Mouse (Mus musculus): Measurements from ENCODE around the gene Rnf217. TPM values are rescaled to one million over a fixed set of nuclear protein-coding genes. Genes with fewer than 3 reads are reported as not detected.

The Rnf217 gene
- polyA plus RNA-seq, 1 experiment = 0.42 TPM

GRCm38 (mm10) chr10:31614111-31614510, 5.1 kb upstream of the Rnf217 start:
- H3K4me1 ChIP-seq (replicated peaks; ENCODE audit: control insufficient read depth, insufficient read depth, low read length) = no peaks in the 10 kb centered on the region
- DNase-seq = no peak
- no peak overlapping the region for H3K4me3 ChIP-seq (ENCODE audit: control insufficient read depth, insufficient read depth, low read length)
- no peaks in the 10 kb centered on the region for H3K36me3 ChIP-seq (ENCODE audit: control insufficient read depth, insufficient read depth, low read length)
- no peak for TF ChIP-seq CTCF (IDR thresholded peaks at IDR 0.05; ENCODE audit: borderline replicate concordance, control insufficient read depth, extremely low read depth, insufficient read depth, low read length, poor library complexity)
- no peak for TF ChIP-seq POLR2A (IDR thresholded peaks at IDR 0.05; ENCODE audit: control insufficient read depth, extremely low read depth, insufficient read depth, low read length, poor library complexity)
- H3K27me3 ChIP-seq (ENCODE audit: control insufficient read depth, insufficient read depth, low read length) = no peaks in the 10 kb centered on the region
- no peak overlapping the region for H3K27ac ChIP-seq (ENCODE audit: control insufficient read depth, insufficient read depth, low read length)
- WGBS = 91% methylated on average over 1 of the region's 1 CpGs

GRCm38 (mm10) chr10:31608441-31609065, 431 bp downstream of the Rnf217 start:
- DNase-seq = no peak
- TF ChIP-seq CTCF (IDR thresholded peaks at IDR 0.05; ENCODE audit: borderline replicate concordance, control insufficient read depth, extremely low read depth, insufficient read depth, low read length, poor library complexity) (no peak), POLR2A (IDR thresholded peaks at IDR 0.05; ENCODE audit: control insufficient read depth, extremely low read depth, insufficient read depth, low read length, poor library complexity) (no peak)
- Histone ChIP-seq H3K4me1 (replicated peaks; ENCODE audit: control insufficient read depth, insufficient read depth, low read length) (no peaks in the 10 kb centered on the region), H3K27ac (ENCODE audit: control insufficient read depth, insufficient read depth, low read length) (no peak overlapping the region), H3K27me3 (ENCODE audit: control insufficient read depth, insufficient read depth, low read length) (no peaks in the 10 kb centered on the region; the same call in 1 of the 2 replicates), H3K36me3 (ENCODE audit: control insufficient read depth, insufficient read depth, low read length) (no peaks in the 10 kb centered on the region), H3K4me3 (ENCODE audit: control insufficient read depth, insufficient read depth, low read length) (peak overlapping the region; percentile 23)
- 4% methylated on average over 60 of the region's 60 CpGs for WGBS

GRCm38 (mm10) chr10:31606981-31607867, 1.8 kb downstream of the Rnf217 start:
- no peak for DNase-seq
- Histone ChIP-seq H3K27ac (ENCODE audit: control insufficient read depth, insufficient read depth, low read length) (no peak overlapping the region), H3K4me1 (replicated peaks; ENCODE audit: control insufficient read depth, insufficient read depth, low read length) (no peaks in the 10 kb centered on the region), H3K4me3 (ENCODE audit: control insufficient read depth, insufficient read depth, low read length) (no peak overlapping the region), H3K27me3 (ENCODE audit: control insufficient read depth, insufficient read depth, low read length) (no peaks in the 10 kb centered on the region; the same call in 1 of the 2 replicates), H3K36me3 (ENCODE audit: control insufficient read depth, insufficient read depth, low read length) (no peaks in the 10 kb centered on the region)
- TF ChIP-seq POLR2A (IDR thresholded peaks at IDR 0.05; ENCODE audit: control insufficient read depth, extremely low read depth, insufficient read depth, low read length, poor library complexity) (no peak), CTCF (IDR thresholded peaks at IDR 0.05; ENCODE audit: borderline replicate concordance, control insufficient read depth, extremely low read depth, insufficient read depth, low read length, poor library complexity) (no peak)
- WGBS = 38% methylated on average over 11 of the region's 11 CpGs

- 97% methylated on average over 4 of the region's 4 CpGs for WGBS
- no peak overlapping the region for H3K27ac ChIP-seq (ENCODE audit: control insufficient read depth, insufficient read depth, low read length)
Observed at GRCm38 (mm10) chr10:31603855-31604254, 5.1 kb downstream of the Rnf217 start.

GRCm38 (mm10) chr10:31600116-31600515, 8.9 kb downstream of the Rnf217 start:
- TF ChIP-seq CTCF (IDR thresholded peaks at IDR 0.05; ENCODE audit: borderline replicate concordance, control insufficient read depth, extremely low read depth, insufficient read depth, low read length, poor library complexity) (no peak), POLR2A (IDR thresholded peaks at IDR 0.05; ENCODE audit: control insufficient read depth, extremely low read depth, insufficient read depth, low read length, poor library complexity) (no peak)
- H3K27ac ChIP-seq (ENCODE audit: control insufficient read depth, insufficient read depth, low read length) = no peak overlapping the region
- WGBS = 88% methylated on average over 6 of the region's 6 CpGs
- H3K36me3 ChIP-seq (ENCODE audit: control insufficient read depth, insufficient read depth, low read length) = no peaks in the 10 kb centered on the region
- H3K4me3 ChIP-seq (ENCODE audit: control insufficient read depth, insufficient read depth, low read length) = no peak overlapping the region
- no peaks in the 10 kb centered on the region for H3K4me1 ChIP-seq (replicated peaks; ENCODE audit: control insufficient read depth, insufficient read depth, low read length)
- H3K27me3 ChIP-seq (ENCODE audit: control insufficient read depth, insufficient read depth, low read length) = no peaks in the 10 kb centered on the region
- no peak for DNase-seq

More at GRCm38 (mm10) chr10:31603855-31604254, 5.1 kb downstream of the Rnf217 start:
- no peak for TF ChIP-seq POLR2A (IDR thresholded peaks at IDR 0.05; ENCODE audit: control insufficient read depth, extremely low read depth, insufficient read depth, low read length, poor library complexity)
- no peak for TF ChIP-seq CTCF (IDR thresholded peaks at IDR 0.05; ENCODE audit: borderline replicate concordance, control insufficient read depth, extremely low read depth, insufficient read depth, low read length, poor library complexity)
- Histone ChIP-seq H3K4me3 (ENCODE audit: control insufficient read depth, insufficient read depth, low read length) (no peak overlapping the region), H3K36me3 (ENCODE audit: control insufficient read depth, insufficient read depth, low read length) (no peaks in the 10 kb centered on the region), H3K27me3 (ENCODE audit: control insufficient read depth, insufficient read depth, low read length) (no peaks in the 10 kb centered on the region; the same call in 1 of the 2 replicates), H3K4me1 (replicated peaks; ENCODE audit: control insufficient read depth, insufficient read depth, low read length) (no peaks in the 10 kb centered on the region)
- DNase-seq = no peak

- Histone ChIP-seq H3K27me3 (ENCODE audit: control insufficient read depth, insufficient read depth, low read length) (no peaks in the 10 kb centered on the region), H3K4me3 (ENCODE audit: control insufficient read depth, insufficient read depth, low read length) (no peak overlapping the region), H3K27ac (ENCODE audit: control insufficient read depth, insufficient read depth, low read length) (no peak overlapping the region), H3K36me3 (ENCODE audit: control insufficient read depth, insufficient read depth, low read length) (no peaks in the 10 kb centered on the region), H3K4me1 (replicated peaks; ENCODE audit: control insufficient read depth, insufficient read depth, low read length) (no peaks in the 10 kb centered on the region)
- DNase-seq = no peak
- 93% methylated on average over 2 of the region's 2 CpGs for WGBS
- TF ChIP-seq POLR2A (IDR thresholded peaks at IDR 0.05; ENCODE audit: control insufficient read depth, extremely low read depth, insufficient read depth, low read length, poor library complexity) (no peak), CTCF (IDR thresholded peaks at IDR 0.05; ENCODE audit: borderline replicate concordance, control insufficient read depth, extremely low read depth, insufficient read depth, low read length, poor library complexity) (no peak)
Observed at GRCm38 (mm10) chr10:31597886-31598285, 11.1 kb downstream of the Rnf217 start.
